Mouse (Mus musculus) liver, embryonic 14.5 days (tissue): ENCODE measurements around the gene Washc1. TPM values are rescaled to one million over a fixed set of nuclear protein-coding genes. Genes with fewer than 3 reads are reported as not detected.

Experiments used
- ATAC-seq: fragments of 200-750 bp; cut with Nextera tagmentation; 2 replicates; pipeline ENCODE4 v1.8.0; 2017; ENCODE audit warnings: moderate number of reproducible peaks, mild to moderate bottlenecking, moderate library complexity; ENCODE audit not compliant: insufficient read depth
- DNase-seq, 3 experiments: peaks; one replicate each; pipeline ENCODE4 v3.0.0-alpha.2; 2012 to 2013; ENCODE audit warnings: low read depth in 3 of 3, low spot score in 3 of 3
- H3K27ac ChIP-seq: fragments of 300-500 bp; sonication (generic); 2 replicates; pipeline ENCODE4 v1.5.1; 2014; ENCODE audit warnings: moderate library complexity, mild to moderate bottlenecking, control low read depth, inconsistent platforms
- H3K27me3 ChIP-seq: fragments of 300-500 bp; sonication (generic); 2 replicates; pipeline ENCODE4 v1.6.1; 2014; ENCODE audit warnings: mild to moderate bottlenecking, low read length, moderate library complexity; ENCODE audit not compliant: control insufficient read depth, insufficient read depth
- H3K36me3 ChIP-seq: fragments of 300-500 bp; sonication (generic); replicated peaks from 2 replicates; pipeline ENCODE4 v1.6.1; 2014; ENCODE audit warnings: low read depth; ENCODE audit not compliant: control insufficient read depth, insufficient read depth
- H3K4me1 ChIP-seq, 2 experiments: fragments of 200-500 bp in 1 of 2; fragments of 300-500 bp in 1 of 2; sonication (generic) in 1 of 2; replicated peaks; 2 replicates each; pipeline ENCODE4 v1.6.1; 2012 to 2014; ENCODE audit warnings: antibody characterized with exemption in 1 of 2, inconsistent platforms in 1 of 2, low read length in 1 of 2; ENCODE audit not compliant: control insufficient read depth in 2 of 2, insufficient read depth in 2 of 2
- H3K4me2 ChIP-seq: fragments of 300-500 bp; sonication (generic); 2 replicates; pipeline ENCODE4 v1.6.1; 2014; ENCODE audit warnings: low read depth, mild to moderate bottlenecking, control low read depth, moderate library complexity
- H3K4me3 ChIP-seq, 2 experiments: fragments of 200-500 bp in 1 of 2; fragments of 300-500 bp in 1 of 2; sonication (generic) in 1 of 2; 2 replicates each; pipeline ENCODE4 v1.5.1; 2012 to 2014; ENCODE audit warnings: low read depth in 2 of 2, low read length in 2 of 2, mild to moderate bottlenecking in 2 of 2, control low read depth in 1 of 2, inconsistent platforms in 1 of 2, moderate library complexity in 1 of 2; ENCODE audit not compliant: insufficient read depth in 1 of 2
- H3K9ac ChIP-seq: fragments of 300-500 bp; sonication (generic); replicated peaks from 2 replicates; pipeline ENCODE4 v1.6.1; 2014; ENCODE audit warnings: mild to moderate bottlenecking, control low read depth, moderate library complexity
- H3K9me3 ChIP-seq: fragments of 300-500 bp; sonication (generic); 2 replicates; pipeline ENCODE4 v1.6.1; 2016; ENCODE audit warnings: low read length, mixed read lengths; ENCODE audit not compliant: control insufficient read depth
- CTCF ChIP-seq: IDR thresholded peaks from 2 replicates; pipeline ENCODE4 v1.5.1; 2016; ENCODE audit warnings: antibody characterized with exemption, low read depth, control low read depth
- EP300 ChIP-seq: IDR thresholded peaks from 2 replicates; pipeline ENCODE4 v1.6.1; 2016; ENCODE audit warnings: antibody characterized with exemption, low read depth
- WGBS: fragments of 180-500 bp; shearing (Covaris S2); extraction: QIAGEN DNeasy Blood & Tissue Kit; methylation state at CpG from one replicate; pipeline ENCODE4 v1.1.7; 2014; ENCODE audit not compliant: insufficient replicate concordance; 5-methylcytosine and 5-hydroxymethylcytosine counted together
- polyA plus RNA-seq, 2 experiments: library from polyadenylated mRNA; depleted of rRNA in 1 of 2; stranded (reverse) in 1 of 2; unstranded in 1 of 2; fragments of >200 nt; fragmentation: Nextera tagmentation in 1 of 2; extraction: Ambion mirVana in 1 of 2; gene quantifications; 2 replicates each; pipeline versions ENCODE4 v1.2.1 to v1.2.3; 2012 to 2014

Washc1 gene
- polyA plus RNA-seq, 2 experiments, result 12.0 to 12.9 TPM

DNA sequence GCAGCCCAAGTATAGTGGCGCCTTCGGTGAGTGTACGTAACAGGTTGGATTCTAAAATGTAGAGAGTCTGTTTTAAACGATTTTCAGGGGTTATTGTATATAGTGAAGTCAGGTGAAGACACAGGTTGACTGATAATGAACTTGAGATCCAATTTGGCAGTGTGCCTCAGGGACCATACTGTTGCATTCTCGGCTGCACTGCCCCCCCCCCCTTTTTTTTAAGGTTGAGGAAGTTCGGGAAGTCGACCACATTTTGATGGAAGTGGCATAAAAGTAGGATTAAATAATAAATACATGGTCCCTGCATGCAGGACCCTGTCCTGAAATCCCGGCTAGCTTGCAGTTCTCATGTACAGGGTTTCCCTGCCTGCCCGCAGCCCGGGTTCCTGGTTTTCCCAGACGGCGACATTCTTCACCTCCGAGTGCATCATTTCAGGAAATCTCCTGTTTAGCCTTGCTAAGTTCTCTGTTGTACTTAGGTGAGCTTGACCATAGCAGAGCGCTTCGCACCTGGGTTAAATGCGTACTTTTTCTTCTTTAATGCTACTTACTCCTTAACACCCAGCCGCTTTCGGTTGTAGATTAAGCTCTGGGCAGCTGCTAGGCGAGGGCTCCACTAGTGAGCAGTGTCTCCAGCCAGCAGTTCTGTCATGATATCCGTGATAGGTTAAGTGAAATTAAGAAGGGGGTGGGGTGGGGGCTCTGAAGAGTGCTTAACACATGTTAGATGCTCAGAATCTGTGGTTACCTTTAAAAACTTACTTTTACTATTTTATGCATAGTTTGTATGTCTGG, 12.7 kb downstream of the Washc1 start:
- Histone ChIP-seq H3K4me3 (peak overlapping the region; percentile 89 to 94), H3K27me3 (no peaks in the 10 kb centered on the region), H3K4me1 (peaks cover 5 to 18% of the 10 kb centered on the region in 2 experiments; a peak in 3 of 4 replicates), H3K9ac (peak overlapping the region; percentile 89), H3K4me2 (peak overlapping the region; percentile 97), H3K9me3 (no peaks in the 10 kb centered on the region), H3K27ac (peak overlapping the region; percentile 77), H3K36me3 (peaks cover 19% of the 10 kb centered on the region)
- 1% methylated on average over 20 of the region's 20 CpGs for WGBS
- TF ChIP-seq EP300, result no peak
- no peak for TF ChIP-seq CTCF
- ATAC-seq (peak; percentile 14; the same call in 1 of the 2 replicates), DNase-seq (no peak)

GRCm38 (mm10) chr17:66125211-66125610, 13.9 kb downstream of the Washc1 start:
- H3K9ac ChIP-seq, result no peak overlapping the region
- 70% methylated on average over 5 of the region's 5 CpGs for WGBS
- H3K27ac ChIP-seq, result no peak overlapping the region
- no peaks in the 10 kb centered on the region for H3K27me3 ChIP-seq
- ATAC-seq (no peak), DNase-seq (no peak)
- peak overlapping the region; percentile 97; the same call in 1 of the 2 replicates for H3K4me2 ChIP-seq
- H3K4me1 ChIP-seq, result peaks cover 5 to 18% of the 10 kb centered on the region in 2 experiments; a peak in 3 of 4 replicates
- peak; percentile 44; the same call in 1 of the 2 replicates for TF ChIP-seq CTCF
- no peak for TF ChIP-seq EP300
- H3K9me3 ChIP-seq, result no peaks in the 10 kb centered on the region
- H3K4me3 ChIP-seq, result no peak overlapping the region
- H3K36me3 ChIP-seq, result peaks cover 15% of the 10 kb centered on the region

DNA sequence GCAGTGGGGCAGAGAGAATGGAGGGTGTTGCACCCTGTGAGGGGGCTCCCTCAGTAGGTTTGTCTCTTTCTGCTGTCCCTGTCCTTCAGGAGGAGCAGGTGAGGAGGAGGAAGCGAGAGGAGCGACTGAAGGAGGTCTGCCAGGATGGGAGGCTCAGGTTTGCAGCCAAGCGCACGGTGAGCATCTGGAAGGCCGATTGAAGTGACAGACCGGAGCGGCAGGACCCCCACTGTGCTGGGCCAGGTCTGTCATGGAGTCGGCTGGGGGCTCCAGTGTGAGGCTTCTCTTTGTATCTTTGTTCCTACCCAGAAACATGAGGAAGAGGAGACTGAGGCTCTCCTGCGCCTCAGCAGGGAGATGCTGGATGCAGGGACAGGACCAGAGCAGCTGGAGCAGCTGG, 19.0 kb downstream of the Washc1 start:
- no peaks in the 10 kb centered on the region for H3K27me3 ChIP-seq
- H3K4me2 ChIP-seq, result no peak overlapping the region
- TF ChIP-seq CTCF, result no peak
- TF ChIP-seq EP300, result no peak
- no peak overlapping the region for H3K4me3 ChIP-seq
- ATAC-seq, result no peak
- no peak for DNase-seq
- WGBS, result 83% methylated on average over 9 of the region's 9 CpGs
- H3K4me1 ChIP-seq, result peaks cover 0 to 2% of the 10 kb centered on the region in 2 experiments; a peak in 2 of 4 replicates
- peaks cover 49% of the 10 kb centered on the region for H3K36me3 ChIP-seq
- no peak overlapping the region for H3K27ac ChIP-seq
- no peak overlapping the region for H3K9ac ChIP-seq
- no peaks in the 10 kb centered on the region for H3K9me3 ChIP-seq

- H3K27me3 ChIP-seq, result no peaks in the 10 kb centered on the region
- 92% methylated on average over 4 of the region's 4 CpGs for WGBS
- ATAC-seq (peak; percentile 18; the same call in 1 of the 2 replicates), DNase-seq (no peak)
- no peak overlapping the region for H3K4me2 ChIP-seq
- no peak overlapping the region for H3K4me3 ChIP-seq
- H3K9ac ChIP-seq, result no peak overlapping the region
- H3K27ac ChIP-seq, result no peak overlapping the region
- peaks cover 48% of the 10 kb centered on the region for H3K36me3 ChIP-seq
- no peaks in the 10 kb centered on the region for H3K4me1 ChIP-seq
- TF ChIP-seq EP300, result no peak
- TF ChIP-seq CTCF, result peak; percentile 63
- no peaks in the 10 kb centered on the region for H3K9me3 ChIP-seq
These were observed 19.9 kb downstream of the Washc1 start for GRCm38 (mm10) chr17:66131212-66131611.
